Mouse (Mus musculus): Measurements from ENCODE around the gene Adnp. TPM values are rescaled to one million over a fixed set of nuclear protein-coding genes. Genes with fewer than 3 reads are reported as not detected.
"Not testable (repeated sequence)": the region's sequence is repeated elsewhere in the genome, so short reads cannot be mapped to it uniquely, and the experiment has no call there.

Adnp gene
- total RNA-seq, 2 experiments from 2014 or later: 146 to 147 TPM

DNA sequence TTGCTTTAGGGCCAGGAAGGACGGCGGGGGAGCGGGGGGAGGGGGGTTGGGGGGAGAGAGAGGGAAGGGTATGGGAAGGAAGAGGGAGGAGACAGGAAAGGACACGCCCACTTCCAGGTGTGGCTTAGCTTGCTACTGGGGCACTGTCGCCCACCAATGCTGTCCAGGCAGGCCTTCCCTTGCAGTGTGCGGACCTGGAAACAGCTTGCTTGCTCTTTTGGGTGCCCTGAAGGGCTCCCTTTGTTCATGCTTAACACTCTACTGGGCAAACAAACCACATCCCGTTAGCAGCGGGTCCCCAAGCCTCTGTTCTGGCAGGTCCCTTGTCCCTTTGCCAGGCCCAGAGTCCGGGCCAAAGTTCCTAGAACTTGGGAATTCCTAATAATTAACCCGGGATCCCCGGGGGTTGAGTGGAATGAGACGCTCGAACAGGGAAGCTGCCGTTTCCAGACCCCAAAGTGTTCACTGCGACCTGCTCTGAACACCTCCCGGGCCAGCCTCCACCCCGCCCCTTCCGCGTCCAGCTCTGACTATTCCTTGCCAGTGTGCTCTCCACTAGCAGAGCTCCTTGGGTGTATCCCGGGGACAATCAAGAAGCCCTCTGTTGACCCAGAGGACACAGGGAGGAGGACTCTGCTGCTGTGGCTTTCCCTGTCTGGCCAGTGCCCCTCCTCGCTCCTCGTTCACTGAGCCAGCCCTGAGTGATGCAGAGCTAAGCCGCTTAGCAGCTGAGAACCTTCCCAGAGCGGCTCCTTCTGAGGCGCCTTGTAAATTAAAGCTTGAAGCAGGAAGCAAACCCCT, 47.8 kb downstream of the Adnp start:
- intact Hi-C loops (cut with DNase I): no loop called here

GRCm38 (mm10) chr2:168157974-168158373, 48.9 kb downstream of the Adnp start:
- intact Hi-C loops (cut with DNase I); DNase-seq: not testable (repeated sequence)

More for the DNA sequence above, 47.8 kb downstream of the Adnp start:
- DNase-seq: peak; percentile 45

DNA sequence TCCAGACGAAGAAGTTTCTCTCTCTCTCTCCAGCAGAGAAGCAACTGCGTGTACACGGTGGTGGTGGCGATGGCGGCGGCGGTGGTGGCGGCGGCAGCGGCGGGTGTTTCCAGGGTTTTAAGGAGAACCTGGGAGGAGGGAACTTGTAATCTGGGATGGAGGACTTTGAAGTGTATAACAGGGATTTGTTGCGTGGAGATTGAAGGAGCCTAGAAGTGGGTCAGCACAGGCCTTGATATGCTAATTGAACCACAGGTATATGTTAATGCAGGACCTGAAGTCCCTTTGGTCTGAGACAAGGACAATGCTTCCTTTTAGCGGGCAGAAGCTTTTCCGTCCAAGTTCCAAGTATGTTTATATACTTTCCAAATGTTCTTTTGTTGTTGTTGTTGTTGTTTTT, 50.6 kb downstream of the Adnp start:
- intact Hi-C loops (cut with DNase I): no loop called here
- no peak for DNase-seq

GRCm38 (mm10) chr2:168155666-168156065, 51.2 kb downstream of the Adnp start:
- DNase-seq: no peak
- intact Hi-C loops (cut with DNase I): no loop called here

DNA sequence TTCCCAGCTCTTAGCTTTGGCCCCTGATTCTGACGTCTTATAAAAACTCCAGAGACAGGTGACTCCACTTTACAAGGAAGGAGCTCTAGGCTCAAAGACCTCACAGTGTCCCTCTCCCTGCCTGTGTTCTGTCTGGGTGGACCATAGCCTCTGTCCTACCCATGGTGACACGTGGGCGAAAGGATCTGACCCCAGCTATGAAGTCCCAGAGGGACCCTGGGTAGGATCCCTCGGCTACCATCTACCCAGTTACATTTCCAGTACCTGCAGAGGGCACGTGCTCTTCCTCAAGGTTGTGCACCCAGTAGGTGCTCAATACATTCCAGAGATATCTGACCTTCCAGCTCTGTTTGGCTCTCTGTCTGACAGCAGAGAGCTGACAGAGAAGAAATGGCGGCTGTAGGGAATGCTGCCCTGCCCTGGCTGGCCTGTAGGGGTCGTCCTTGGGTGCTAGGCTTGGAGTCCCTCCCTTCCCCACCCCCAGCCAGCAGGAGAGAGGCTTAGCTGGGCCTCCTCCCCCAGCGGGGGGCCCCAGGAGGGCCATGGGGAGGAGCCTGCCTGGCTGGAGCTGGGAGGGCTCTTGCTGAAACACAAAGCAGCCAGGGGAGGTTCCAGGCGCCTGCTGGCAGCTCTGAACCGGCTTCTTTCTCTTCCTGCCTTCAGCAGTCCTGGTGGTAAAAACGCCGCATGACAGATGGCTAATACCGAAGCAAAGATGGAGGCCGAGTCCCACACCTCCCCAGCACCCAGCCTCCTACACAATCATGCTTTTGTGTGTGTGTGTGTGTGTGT, 52.6 kb downstream of the Adnp start:
- DNase-seq: peak; percentile 79
- intact Hi-C loops (cut with DNase I): no loop called here

DNA sequence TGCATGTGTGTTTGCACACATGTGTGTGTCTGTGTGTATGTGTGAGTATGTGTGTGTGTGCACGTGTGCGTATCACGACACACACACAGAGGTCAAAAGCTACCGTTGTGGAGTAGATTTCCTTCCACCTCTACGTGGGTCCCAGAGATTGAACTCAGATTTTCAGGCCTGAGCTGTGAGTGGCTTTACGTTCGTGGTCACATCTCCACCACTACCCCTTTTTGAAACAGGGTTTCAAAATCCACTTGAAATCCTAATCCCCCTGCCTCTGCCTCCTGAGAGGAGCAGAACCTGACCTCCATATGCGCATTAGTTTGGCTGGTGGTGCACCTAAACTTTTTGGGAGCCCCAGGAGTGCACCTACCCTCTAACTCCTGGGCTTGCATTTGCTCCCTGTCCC, 57.7 kb downstream of the Adnp start:
- no peak for DNase-seq
- intact Hi-C loops (cut with DNase I): no loop called here

DNA sequence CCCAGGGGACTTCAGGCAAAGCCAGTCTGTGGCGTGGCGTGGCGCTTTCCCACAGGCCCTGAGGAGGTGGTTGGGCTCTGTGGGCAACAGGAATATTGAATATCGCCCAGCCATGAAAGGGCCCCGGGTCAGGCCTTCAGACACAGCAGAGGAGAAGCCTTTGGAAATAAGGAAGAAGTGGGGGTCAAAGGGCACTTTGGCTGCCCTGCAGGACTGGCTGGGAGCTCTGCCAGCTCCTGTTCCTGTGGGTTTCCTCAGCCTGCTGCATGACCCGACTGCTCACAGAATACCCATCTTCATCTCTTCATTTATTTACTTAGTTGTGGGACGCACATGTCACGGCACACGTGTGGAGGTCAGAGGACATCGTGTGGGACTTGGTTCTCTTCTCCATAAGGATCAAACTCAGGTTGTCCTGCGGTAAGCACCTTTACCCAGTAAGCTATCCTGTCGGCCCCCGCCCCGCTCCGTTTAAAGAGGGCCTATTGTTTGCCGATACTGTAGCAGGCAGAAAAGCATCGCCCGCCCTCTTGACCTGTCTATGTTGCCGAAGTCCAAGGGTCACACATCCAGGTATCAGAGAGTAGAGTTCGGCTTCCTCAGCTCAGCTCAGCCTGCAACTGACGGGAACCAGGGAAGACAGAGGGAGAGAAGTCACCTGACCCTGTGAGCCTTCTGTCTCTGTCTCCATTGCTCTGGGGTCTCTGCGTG, 59.0 kb downstream of the Adnp start:
- DNase-seq: no peak
- intact Hi-C loops (cut with DNase I): no loop called here

GRCm38 (mm10) chr2:168145437-168145836, 61.5 kb downstream of the Adnp start:
- no peak for DNase-seq
- intact Hi-C loops (cut with DNase I): no loop called here

DNA sequence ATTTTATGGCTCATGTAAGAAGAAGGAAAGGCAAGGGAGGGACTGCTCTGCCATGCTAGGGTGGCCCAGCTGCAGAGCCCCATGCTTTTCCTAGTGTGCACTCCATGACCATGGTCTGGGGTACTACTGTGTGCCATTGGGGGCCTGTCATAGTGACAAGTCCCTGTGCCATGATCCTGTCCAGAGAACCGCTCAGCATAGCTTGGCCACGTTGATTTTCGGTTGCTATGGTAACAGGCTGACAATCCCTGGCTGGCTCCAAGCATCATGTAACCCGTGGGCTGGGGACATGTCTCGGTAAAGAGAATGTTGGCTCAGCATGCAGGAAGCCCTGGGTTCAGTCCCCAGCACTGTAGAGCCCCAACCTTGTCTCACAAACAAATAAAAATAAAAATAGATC, 63.1 kb downstream of the Adnp start:
- intact Hi-C loops (cut with DNase I): no loop called here
- peak; percentile 32 for DNase-seq

DNA sequence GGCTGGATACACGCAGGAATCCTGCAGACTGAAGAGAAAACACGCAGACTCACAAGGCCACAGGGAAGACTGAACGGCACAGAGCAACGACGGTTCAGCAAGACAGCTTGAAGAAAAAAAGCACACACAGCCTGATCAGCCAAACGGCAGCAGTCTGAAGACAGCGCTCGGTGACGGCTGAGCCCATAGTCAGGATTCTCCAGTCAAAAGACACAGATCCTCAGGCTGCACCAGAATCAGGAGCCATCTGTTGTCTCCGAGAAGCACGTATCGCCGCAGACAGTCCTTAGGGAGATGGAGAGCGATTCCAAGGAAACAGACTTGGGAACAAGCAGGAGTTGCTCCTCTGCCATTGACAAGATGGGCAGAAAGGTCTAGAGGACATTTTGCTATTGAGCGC, 69.8 kb downstream of the Adnp start:
- intact Hi-C loops (cut with DNase I): no loop called here
- DNase-seq: peak; percentile 41

Small RNAs within 50 kb of the gene (microRNA-seq; reads per million reads assigned to microRNA genes)
- gene Gm24561: not detected

Other genes starting within 250 kb of the Adnp start
- gene Ripor3, start 196.5 kb downstream of the Adnp start, total RNA-seq (2021): under 1 TPM; 0.52 to 0.64 TPM
- gene Pard6b, start 126.1 kb downstream of the Adnp start, total RNA-seq (2021): 1 to 10 TPM; 4.3 to 4.9 TPM
- 10 to 100 TPM; 28.5 to 33.7 TPM for gene Gm20716, start 23.3 kb upstream of the Adnp start, total RNA-seq (2021)
- gene Dpm1, start 23.5 kb upstream of the Adnp start, total RNA-seq (2021): 10 to 100 TPM; 29.7 to 41.5 TPM
- gene Mocs3, start 23.5 kb upstream of the Adnp start, total RNA-seq (2021): 10 to 100 TPM; 15.5 to 17.7 TPM
- gene Kcng1, start 74.6 kb upstream of the Adnp start, total RNA-seq (2021): 10 to 100 TPM; 34.4 to 34.5 TPM

Measured in left cerebral cortex, postnatal 4 days (tissue).